Mouse (Mus musculus) embryo, embryonic 10.5 days (tissue): ENCODE data around the gene Spocd1.

Experiments
- DNase-seq: peaks from one replicate; pipeline ENCODE4 v3.0.0-alpha.2; 2015; ENCODE audit warnings: low spot score

The Spocd1 gene

GRCm38 (mm10) chr4:129918464-129918863 is 10.6 kb upstream of the Spocd1 start:
- DNase-seq: no peak

GRCm38 (mm10) chr4:129918901-129919300 is 10.1 kb upstream of the Spocd1 start:
- DNase-seq: no peak

- no peak for DNase-seq
Observed at GRCm38 (mm10) chr4:129920542-129921313, 8.3 kb upstream of the Spocd1 start.

GRCm38 (mm10) chr4:129921314-129921587 is 7.8 kb upstream of the Spocd1 start:
- no peak for DNase-seq

- no peak for DNase-seq
Observed at GRCm38 (mm10) chr4:129924143-129924542, 4.9 kb upstream of the Spocd1 start.

GRCm38 (mm10) chr4:129924694-129925093 is 4.4 kb upstream of the Spocd1 start:
- DNase-seq: no peak

- peak; percentile 5 for DNase-seq
Observed at GRCm38 (mm10) chr4:129926544-129926943, 2.5 kb upstream of the Spocd1 start.

- no peak for DNase-seq
Observed at GRCm38 (mm10) chr4:129927091-129927490, 2.0 kb upstream of the Spocd1 start.

- peak; percentile 86 for DNase-seq
Observed at GRCm38 (mm10) chr4:129928124-129928751, 811 bp upstream of the Spocd1 start.

GRCm38 (mm10) chr4:129933696-129934095 is 4.6 kb downstream of the Spocd1 start:
- DNase-seq: no peak

GRCm38 (mm10) chr4:129934177-129934855 is 5.3 kb downstream of the Spocd1 start:
- no peak for DNase-seq

- no peak for DNase-seq
Observed at GRCm38 (mm10) chr4:129951359-129951821, 22.3 kb downstream of the Spocd1 start.

- no peak for DNase-seq
Observed at GRCm38 (mm10) chr4:129952241-129952810, 23.3 kb downstream of the Spocd1 start.

GRCm38 (mm10) chr4:129954527-129954926 is 25.5 kb downstream of the Spocd1 start:
- no peak for DNase-seq

GRCm38 (mm10) chr4:129960180-129960944 is 31.3 kb downstream of the Spocd1 start:
- DNase-seq: peak; percentile 88

GRCm38 (mm10) chr4:129965294-129965693 is 36.2 kb downstream of the Spocd1 start:
- no peak for DNase-seq

GRCm38 (mm10) chr4:129966201-129966600 is 37.2 kb downstream of the Spocd1 start:
- no peak for DNase-seq

GRCm38 (mm10) chr4:129967024-129968014 is 38.3 kb downstream of the Spocd1 start:
- DNase-seq: peak; percentile 77

GRCm38 (mm10) chr4:129970168-129970567 is 41.1 kb downstream of the Spocd1 start:
- DNase-seq: no peak

GRCm38 (mm10) chr4:129970861-129971260 is 41.8 kb downstream of the Spocd1 start:
- no peak for DNase-seq

GRCm38 (mm10) chr4:129971989-129972388 is 42.9 kb downstream of the Spocd1 start:
- DNase-seq: no peak
